Mouse (Mus musculus) testis, adult 10 weeks (tissue): Measurements from ENCODE around the gene Fam83f. TPM values are rescaled to one million over a fixed set of nuclear protein-coding genes. Genes with fewer than 3 reads are reported as not detected.

ENCODE experiments used
- polyA plus RNA-seq: library from polyadenylated mRNA; stranded (reverse); fragments of 350-450 nt; fragmentation: Illumina TruSeq; extraction: RNeasy Lipid Tissue Mini Kit (QIAGEN cat#74804); gene quantifications from one replicate; pipeline ENCODE4 v1.2.3, GENCODE M21; 2014; ENCODE audit warnings: low read depth, low replicate concordance

Gene Fam83f
- 0.34 TPM for polyA plus RNA-seq

DNA sequence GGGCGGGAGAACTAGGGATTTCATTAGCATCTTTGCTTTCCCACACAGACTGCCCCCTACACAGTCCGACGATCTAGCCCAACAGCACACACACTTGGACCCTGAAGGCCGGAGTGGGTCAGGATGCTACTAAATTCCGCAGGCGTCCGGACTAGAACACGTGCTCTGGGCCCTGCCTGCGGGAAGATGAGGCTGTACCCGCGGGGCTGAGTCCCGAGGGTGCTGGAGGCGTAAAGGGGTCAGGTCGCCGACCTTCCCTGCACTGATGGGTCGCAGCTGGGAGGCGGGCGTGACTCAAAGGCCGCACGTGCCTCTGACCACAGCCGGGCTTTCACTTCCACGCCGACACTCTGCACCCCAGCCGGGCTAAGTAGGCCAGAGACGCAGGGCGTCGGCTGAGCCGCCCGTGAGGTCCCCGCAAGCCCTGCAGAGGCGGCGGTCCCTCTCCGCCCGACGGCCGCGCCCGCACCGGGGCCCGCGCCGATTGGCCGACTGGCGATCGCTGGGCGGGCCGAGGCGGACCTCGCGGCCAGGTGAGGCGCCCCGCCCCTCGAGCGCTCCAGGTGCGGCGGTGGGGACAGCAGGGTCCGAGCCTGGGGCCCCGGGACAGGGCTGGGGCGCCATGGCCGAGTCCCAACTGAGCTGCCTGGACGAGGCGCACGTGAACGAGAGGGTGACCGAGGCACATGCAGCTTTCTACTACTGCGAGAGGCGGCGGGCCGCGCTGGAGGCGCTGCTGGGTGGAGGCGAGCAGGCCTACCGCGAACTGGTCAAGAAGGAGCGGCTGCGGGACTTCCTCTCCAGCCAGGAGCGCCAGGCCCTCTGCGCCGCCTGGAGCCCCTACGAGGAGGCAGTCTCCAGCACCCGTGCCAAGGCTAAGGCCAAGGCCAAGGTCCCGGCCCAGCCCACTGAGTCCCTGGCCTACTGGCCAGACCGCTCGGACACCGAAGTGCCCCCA is at the start of gene Fam83f:
Gene Fam83f (plus strand): TSS at position 553 of the 958 bp plus-strand sequence.

GRCm38 (mm10) chr15:80710608-80711363 is 39.1 kb downstream of the Fam83f start, which contains the start of gene Tnrc6b:
Gene Tnrc6b, plus strand, starts transcription at chr15:80711313.

Other genes starting within 250 kb of the Fam83f start
- gene Enthd1, start 106.7 kb upstream of the Fam83f start, polyA plus RNA-seq = 19.6 TPM
- 0.24 TPM for gene Grap2, start 99.3 kb upstream of the Fam83f start, polyA plus RNA-seq
- 12.8 TPM for gene Tnrc6b, start 39.5 kb downstream of the Fam83f start, polyA plus RNA-seq